Mouse (Mus musculus): ENCODE measurements around the gene Taf6. TPM values are rescaled to one million over a fixed set of nuclear protein-coding genes. Genes with fewer than 3 reads are reported as not detected.
"Not testable (repeated sequence)": the region's sequence is repeated elsewhere in the genome, so short reads cannot be mapped to it uniquely, and the experiment has no call there.

Gene Taf6
- total RNA-seq (2022), result 10 to 100 TPM; 42.4 to 62.7 (median 51.4) TPM

- peak; percentile 77 for DNase-seq
These were observed at the start of gene Taf6, which contains the start of gene Cnpy4 for GRCm38 (mm10) chr5:138186950-138187638. Taf6 (minus strand) TSS chr5:138187451. Cnpy4 (plus strand) TSS chr5:138187485.

GRCm38 (mm10) chr5:138234224-138234623 is 47.0 kb upstream of the Taf6 start:
- DNase-seq, result no peak

GRCm38 (mm10) chr5:138233778-138234177 is 46.5 kb upstream of the Taf6 start:
- DNase-seq, result no peak

- DNase-seq, result no peak
These were observed 42.3 kb upstream of the Taf6 start for GRCm38 (mm10) chr5:138229511-138229910.

GRCm38 (mm10) chr5:138228026-138228425 is 40.8 kb upstream of the Taf6 start:
- no peak for DNase-seq

GRCm38 (mm10) chr5:138227367-138227766 is 40.1 kb upstream of the Taf6 start:
- DNase-seq, result no peak

GRCm38 (mm10) chr5:138226491-138226890 is 39.2 kb upstream of the Taf6 start:
- no peak for DNase-seq

- no peak for DNase-seq
These were observed 38.4 kb upstream of the Taf6 start, which contains the start of gene Nxpe5 for GRCm38 (mm10) chr5:138225700-138226099. Nxpe5 (plus strand) TSS chr5:138225898.

- DNase-seq, result no peak
These were observed 36.0 kb upstream of the Taf6 start for GRCm38 (mm10) chr5:138223287-138223686.

GRCm38 (mm10) chr5:138222111-138222510 is 34.9 kb upstream of the Taf6 start:
- DNase-seq, result peak; percentile 76

GRCm38 (mm10) chr5:138219864-138220263 is 32.6 kb upstream of the Taf6 start:
- DNase-seq, result no peak

- DNase-seq, result not testable (repeated sequence)
These were observed 29.4 kb upstream of the Taf6 start for GRCm38 (mm10) chr5:138216632-138217031.

GRCm38 (mm10) chr5:138207873-138208272 is 20.6 kb upstream of the Taf6 start:
- DNase-seq, result no peak

- peak; percentile 33 for DNase-seq
These were observed 20.0 kb upstream of the Taf6 start for GRCm38 (mm10) chr5:138207253-138207652.

- no peak for DNase-seq
These were observed 14.8 kb upstream of the Taf6 start for GRCm38 (mm10) chr5:138202086-138202485.

GRCm38 (mm10) chr5:138199576-138199975 is 12.3 kb upstream of the Taf6 start:
- peak; percentile 35 for DNase-seq

GRCm38 (mm10) chr5:138195463-138195862 is 8.2 kb upstream of the Taf6 start:
- no peak for DNase-seq

- no peak for DNase-seq
These were observed 7.6 kb upstream of the Taf6 start for GRCm38 (mm10) chr5:138194755-138195345.

- peak; percentile 80 for DNase-seq
These were observed 6.8 kb upstream of the Taf6 start, which contains the start of gene Mblac1 for GRCm38 (mm10) chr5:138193771-138194727. Mblac1 (plus strand) TSS chr5:138194314.

GRCm38 (mm10) chr5:138187661-138188306 is 533 bp upstream of the Taf6 start:
- peak; percentile 71 for DNase-seq

GRCm38 (mm10) chr5:138173217-138173616 is 14.0 kb downstream of the Taf6 start:
- no peak for DNase-seq

All from adrenal gland, adult 8-10 months (tissue).